Mouse (Mus musculus) liver, adult 2 months (tissue): ENCODE data around the gene Eif2b2. TPM values are rescaled to one million over a fixed set of nuclear protein-coding genes. Genes with fewer than 3 reads are reported as not detected.

ENCODE experiments used
- DNase-seq: peaks from one replicate; pipeline ENCODE4 v3.0.0-alpha.2; 2011; ENCODE audit warnings: low read depth, low spot score; ENCODE audit errors: extremely low read depth
- H3K27ac ChIP-seq: fragments of 200-500 bp; replicated peaks from 2 replicates; pipeline ENCODE4 v1.5.1; 2012; ENCODE audit warnings: low read depth, mild to moderate bottlenecking, control low read depth, inconsistent platforms, low read length; ENCODE audit not compliant: insufficient read depth
- H3K27me3 ChIP-seq: fragments of 200-500 bp; 2 replicates; pipeline ENCODE4 v1.6.1; 2012; ENCODE audit warnings: mild to moderate bottlenecking, moderate library complexity, low read length, inconsistent platforms; ENCODE audit not compliant: control insufficient read depth, insufficient read depth
- H3K36me3 ChIP-seq: fragments of 200-500 bp; 2 replicates; pipeline ENCODE4 v1.6.1; 2012; ENCODE audit warnings: low read length, inconsistent platforms; ENCODE audit not compliant: control insufficient read depth, insufficient read depth
- H3K4me1 ChIP-seq: fragments of 200-500 bp; 2 replicates; pipeline ENCODE4 v1.6.1; 2011; ENCODE audit warnings: low read length; ENCODE audit not compliant: control insufficient read depth, insufficient read depth
- H3K4me3 ChIP-seq: fragments of 200-500 bp; 2 replicates; pipeline ENCODE4 v1.5.1; 2011; ENCODE audit warnings: low read depth, mild to moderate bottlenecking, control low read depth, low read length, moderate library complexity; ENCODE audit not compliant: insufficient read depth
- H3K79me2 ChIP-seq: fragments of 200-500 bp; 2 replicates; pipeline ENCODE4 v1.6.1; 2012; ENCODE audit warnings: inconsistent platforms, mild to moderate bottlenecking, low read length, moderate library complexity; ENCODE audit not compliant: control insufficient read depth, insufficient read depth
- H3K9ac ChIP-seq: fragments of 200-500 bp; 2 replicates; pipeline ENCODE4 v1.6.1; 2012; ENCODE audit warnings: low read depth, mild to moderate bottlenecking, control low read depth, inconsistent platforms, low read length
- CTCF ChIP-seq: fragments of 200-500 bp; IDR thresholded peaks from 2 replicates; pipeline ENCODE4 v1.5.1; 2011; ENCODE audit warnings: low read depth, low read length, control low read depth
- POLR2A ChIP-seq: fragments of 200-500 bp; IDR thresholded peaks from 2 replicates; pipeline ENCODE4 v1.6.1; 2011; ENCODE audit warnings: low read length, control low read depth; ENCODE audit not compliant: insufficient read depth; ENCODE audit errors: extremely low read depth
- WGBS: fragments of 180-500 bp; shearing (Covaris S2); methylation state at CpG from one replicate; pipeline ENCODE4 v1.1.7; 2018; 5-methylcytosine and 5-hydroxymethylcytosine counted together
- polyA plus RNA-seq: library from polyadenylated mRNA; depleted of rRNA; stranded (reverse); fragments of >200 nt; gene quantifications from 2 replicates; pipeline ENCODE4 v1.2.3, GENCODE M21; 2012
- total RNA-seq: library from RNA; depleted of rRNA; stranded (reverse); fragments of >200 nt; gene quantifications from 2 replicates; pipeline ENCODE4 v1.2.3, GENCODE M21; 2014

Eif2b2 gene
- total and polyA plus RNA-seq, 2 experiments = 23.1 to 54.8 TPM

GRCm38 (mm10) chr12:85264531-85264930 is 45.2 kb downstream of the Eif2b2 start:
- WGBS = 85% methylated on average over 8 of the region's 8 CpGs
- Histone ChIP-seq H3K27me3 (no peaks in the 10 kb centered on the region), H3K27ac (no peak overlapping the region), H3K4me1 (no peaks in the 10 kb centered on the region), H3K79me2 (no peaks in the 10 kb centered on the region), H3K4me3 (no peak overlapping the region), H3K9ac (no peak overlapping the region), H3K36me3 (peaks cover 8% of the 10 kb centered on the region)
- TF ChIP-seq CTCF (no peak), POLR2A (no peak)
- DNase-seq = no peak

GRCm38 (mm10) chr12:85264940-85265339 is 45.7 kb downstream of the Eif2b2 start:
- Histone ChIP-seq H3K9ac (no peak overlapping the region), H3K36me3 (peaks cover 8% of the 10 kb centered on the region), H3K27me3 (no peaks in the 10 kb centered on the region), H3K79me2 (no peaks in the 10 kb centered on the region), H3K27ac (no peak overlapping the region), H3K4me3 (no peak overlapping the region), H3K4me1 (no peaks in the 10 kb centered on the region)
- TF ChIP-seq CTCF (no peak), POLR2A (no peak)
- 81% methylated on average over 7 of the region's 7 CpGs for WGBS
- no peak for DNase-seq

- WGBS = 88% methylated on average over 3 of the region's 3 CpGs
- no peak overlapping the region for H3K27ac ChIP-seq
- H3K4me3 ChIP-seq = no peak overlapping the region
- no peaks in the 10 kb centered on the region for H3K27me3 ChIP-seq
- DNase-seq = no peak
- H3K9ac ChIP-seq = no peak overlapping the region
- TF ChIP-seq POLR2A (no peak), CTCF (no peak)
- H3K36me3 ChIP-seq = peaks cover 3% of the 10 kb centered on the region; the same call in 1 of the 2 replicates
- no peaks in the 10 kb centered on the region for H3K79me2 ChIP-seq
- no peaks in the 10 kb centered on the region for H3K4me1 ChIP-seq
These were observed 47.0 kb downstream of the Eif2b2 start for GRCm38 (mm10) chr12:85266248-85266647.

- WGBS = 54% methylated on average over 3 of the region's 3 CpGs
- DNase-seq = no peak
- H3K36me3 ChIP-seq = peaks cover 3% of the 10 kb centered on the region; the same call in 1 of the 2 replicates
- H3K9ac ChIP-seq = peak overlapping the region; percentile 79; the same call in 1 of the 2 replicates
- no peaks in the 10 kb centered on the region for H3K4me1 ChIP-seq
- H3K79me2 ChIP-seq = no peaks in the 10 kb centered on the region
- TF ChIP-seq CTCF (no peak), POLR2A (no peak)
- H3K27me3 ChIP-seq = no peaks in the 10 kb centered on the region
- peak overlapping the region; percentile 82; the same call in 1 of the 2 replicates for H3K4me3 ChIP-seq
- no peak overlapping the region for H3K27ac ChIP-seq
These were observed 50.5 kb downstream of the Eif2b2 start for GRCm38 (mm10) chr12:85269821-85270220.

- H3K79me2 ChIP-seq = no peaks in the 10 kb centered on the region
- H3K27ac ChIP-seq = no peak within 1 kb of the TSS
- WGBS = under 1% methylated on average over 35 of the region's 35 CpGs
- TF ChIP-seq POLR2A (peak; percentile 41; the same call in 1 of the 2 replicates), CTCF (peak; percentile 55)
- peaks cover 6% of the 10 kb centered on the region; the same call in 1 of the 2 replicates for H3K36me3 ChIP-seq
- peak; percentile 79 for DNase-seq
- no peaks in the 10 kb centered on the region for H3K4me1 ChIP-seq
- H3K4me3 ChIP-seq = peak within 1 kb of the TSS; percentile 82
- peak within 1 kb of the TSS; percentile 79 for H3K9ac ChIP-seq
- no peaks in the 10 kb centered on the region for H3K27me3 ChIP-seq
These were observed 51.0 kb downstream of the Eif2b2 start, which contains the start of gene Mlh3 for GRCm38 (mm10) chr12:85270319-85270718. Gene Mlh3, minus strand, starts transcription at chr12:85270599.

GRCm38 (mm10) chr12:85271132-85271842 is 52.0 kb downstream of the Eif2b2 start:
- no peak overlapping the region for H3K27ac ChIP-seq
- no peaks in the 10 kb centered on the region for H3K79me2 ChIP-seq
- 76% methylated on average over 7 of the region's 7 CpGs for WGBS
- peaks cover 6% of the 10 kb centered on the region; the same call in 1 of the 2 replicates for H3K36me3 ChIP-seq
- no peak overlapping the region for H3K9ac ChIP-seq
- no peaks in the 10 kb centered on the region for H3K4me1 ChIP-seq
- H3K4me3 ChIP-seq = no peak overlapping the region
- TF ChIP-seq CTCF = no peak
- TF ChIP-seq POLR2A = no peak
- no peaks in the 10 kb centered on the region for H3K27me3 ChIP-seq
- DNase-seq = peak; percentile 21
